Mouse (Mus musculus): ENCODE measurements around the gene Hps4. TPM values are rescaled to one million over a fixed set of nuclear protein-coding genes. Genes with fewer than 3 reads are reported as not detected.

The Hps4 gene
- polyA plus RNA-seq, 1 experiment from 2014 or later: 36.0 TPM

DNA sequence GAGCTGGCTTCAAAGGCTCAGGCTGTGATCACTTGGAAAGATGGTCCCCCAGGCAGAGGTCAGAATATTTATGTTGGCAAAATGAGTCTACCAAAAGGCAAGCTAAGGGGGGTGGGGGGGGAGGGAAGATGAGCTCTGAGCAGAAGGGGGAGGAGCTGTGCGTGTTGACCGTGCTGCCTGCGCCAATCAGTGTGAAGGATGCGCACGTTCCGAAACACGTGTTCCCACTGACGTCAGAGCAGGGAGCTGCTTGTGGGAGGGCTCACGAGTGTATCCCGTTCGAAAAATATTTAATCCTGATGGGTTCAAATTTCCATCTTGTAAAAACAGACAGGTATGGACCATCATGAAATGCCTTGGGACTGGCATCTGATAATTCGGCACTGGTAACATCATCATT lies 76.7 kb downstream of the Hps4 start:
- no peaks in the 10 kb centered on the region for H3K9me3 ChIP-seq (ENCODE audit: control insufficient read depth, low read length)
- H3K36me3 ChIP-seq (replicated peaks; ENCODE audit: control insufficient read depth, insufficient read depth): peaks cover 24% of the 10 kb centered on the region
- peak overlapping the region; percentile 24; the same call in 1 of the 2 replicates for H3K4me2 ChIP-seq (replicated peaks)
- 40% methylated on average over 12 of the region's 12 CpGs for WGBS
- no peak overlapping the region for H3K27ac ChIP-seq
- DNase-seq (ENCODE audit: low spot score) (no peak), ATAC-seq (ENCODE audit: low FRiP score) (no peak)
- no peaks in the 10 kb centered on the region for H3K27me3 ChIP-seq (ENCODE audit: control insufficient read depth, insufficient read depth, low read length)
- H3K9ac ChIP-seq: no peak overlapping the region
- 0 out of 2 replicates have a peak, but pooled peaks cover 6% of the 10 kb centered on the region for H3K4me1 ChIP-seq (replicated peaks; ENCODE audit: control insufficient read depth, insufficient read depth, low read length)
- H3K4me3 ChIP-seq (replicated peaks; ENCODE audit: low read length): no peak overlapping the region

DNA sequence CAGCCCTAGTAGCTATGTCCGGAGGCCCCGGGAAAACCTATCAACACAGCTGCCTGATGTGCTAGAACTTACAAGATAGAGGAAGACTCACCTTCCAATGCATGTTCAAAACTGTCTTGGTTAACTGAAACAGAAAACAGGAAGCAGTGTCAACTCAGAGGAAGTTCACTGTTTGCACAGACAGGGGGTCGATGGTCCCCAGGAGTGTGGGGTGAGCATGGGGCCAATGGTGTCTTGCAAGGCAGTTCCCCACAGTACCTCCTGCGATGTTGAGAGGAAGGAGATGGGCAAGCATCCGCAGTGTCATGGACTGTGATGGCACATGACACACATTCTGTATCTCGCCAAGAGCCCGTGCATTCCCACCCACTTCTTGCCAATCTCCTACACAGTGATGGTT lies 83.8 kb downstream of the Hps4 start:
- H3K9me3 ChIP-seq (ENCODE audit: control insufficient read depth, low read length): no peaks in the 10 kb centered on the region
- H3K4me1 ChIP-seq (replicated peaks; ENCODE audit: control insufficient read depth, insufficient read depth, low read length): no peaks in the 10 kb centered on the region
- ATAC-seq (ENCODE audit: low FRiP score) (no peak), DNase-seq (ENCODE audit: low spot score) (no peak)
- no peak overlapping the region for H3K27ac ChIP-seq
- 0 out of 2 replicates have a peak, but pooled peaks cover 8% of the 10 kb centered on the region for H3K27me3 ChIP-seq (ENCODE audit: control insufficient read depth, insufficient read depth, low read length)
- 92% methylated on average over 7 of the region's 7 CpGs for WGBS
- no peak overlapping the region for H3K9ac ChIP-seq
- no peak overlapping the region for H3K4me3 ChIP-seq (replicated peaks; ENCODE audit: low read length)
- H3K36me3 ChIP-seq (replicated peaks; ENCODE audit: control insufficient read depth, insufficient read depth): peaks cover 10% of the 10 kb centered on the region
- H3K4me2 ChIP-seq (replicated peaks): no peak overlapping the region

DNA sequence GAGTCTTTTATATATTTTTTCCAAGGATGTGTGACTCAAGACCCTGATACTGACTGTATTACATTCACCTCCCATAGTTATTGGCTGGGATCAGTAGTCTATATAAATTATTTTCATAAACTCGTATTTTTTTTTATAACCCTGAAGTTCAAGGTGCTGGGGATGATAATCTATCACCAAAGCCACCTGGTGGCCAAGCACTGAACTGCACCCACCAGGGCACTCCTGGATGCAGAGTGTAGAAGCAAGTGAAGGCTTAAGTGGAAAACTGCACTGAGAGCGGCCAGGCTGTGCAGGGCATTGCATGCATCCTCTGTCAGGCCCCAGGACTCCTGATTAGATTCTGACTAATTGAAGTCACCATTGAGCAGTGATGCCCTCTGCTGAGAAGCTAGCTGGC lies 84.4 kb downstream of the Hps4 start:
- Histone ChIP-seq H3K4me1 (replicated peaks; ENCODE audit: control insufficient read depth, insufficient read depth, low read length) (no peaks in the 10 kb centered on the region), H3K9ac (no peak overlapping the region), H3K4me3 (replicated peaks; ENCODE audit: low read length) (no peak overlapping the region), H3K27ac (no peak overlapping the region), H3K27me3 (ENCODE audit: control insufficient read depth, insufficient read depth, low read length) (peaks cover 14% of the 10 kb centered on the region; the same call in 1 of the 2 replicates), H3K9me3 (ENCODE audit: control insufficient read depth, low read length) (no peaks in the 10 kb centered on the region), H3K36me3 (replicated peaks; ENCODE audit: control insufficient read depth, insufficient read depth) (peaks cover 11% of the 10 kb centered on the region), H3K4me2 (replicated peaks) (no peak overlapping the region)
- DNase-seq (ENCODE audit: low spot score) (peak; percentile 84), ATAC-seq (ENCODE audit: low FRiP score) (no peak)
- 36% methylated on average over 2 of the region's 2 CpGs for WGBS

Other genes with a start within 250 kb of the Hps4 start
- 1.6 and 3.2 TPM in 2 replicates for gene Cryba4, start 90.6 kb upstream of the Hps4 start, polyA plus RNA-seq (2014; fragmentation: Nextera tagmentation; extraction: Ambion mirVana)
- gene Crybb1, start 87.3 kb upstream of the Hps4 start, polyA plus RNA-seq (2014; fragmentation: Nextera tagmentation; extraction: Ambion mirVana): 3.6 and 3.9 TPM in 2 replicates
- gene Tpst2, start 66.4 kb upstream of the Hps4 start, polyA plus RNA-seq (2014; fragmentation: Nextera tagmentation; extraction: Ambion mirVana): 29.0 and 30.4 TPM in 2 replicates
- 24.9 and 26.4 TPM in 2 replicates for gene Tfip11, start 16.7 kb upstream of the Hps4 start, polyA plus RNA-seq (2014; fragmentation: Nextera tagmentation; extraction: Ambion mirVana)
- 60.4 and 62.5 TPM in 2 replicates for gene Srrd, start within 50 bp of the Hps4 start, polyA plus RNA-seq (2014; fragmentation: Nextera tagmentation; extraction: Ambion mirVana)
- gene Gm6583, start 12.9 kb downstream of the Hps4 start, polyA plus RNA-seq (2014; fragmentation: Nextera tagmentation; extraction: Ambion mirVana): 0.13 and 0.14 TPM in 2 replicates
- gene Asphd2, start 51.8 kb downstream of the Hps4 start, polyA plus RNA-seq (2014; fragmentation: Nextera tagmentation; extraction: Ambion mirVana): 79.3 and 85.9 TPM in 2 replicates
- gene Gm6588, start 106.3 kb downstream of the Hps4 start, polyA plus RNA-seq (2014; fragmentation: Nextera tagmentation; extraction: Ambion mirVana): 0.23 and 0.29 TPM in 2 replicates
- gene Sez6l, start 234.1 kb downstream of the Hps4 start, polyA plus RNA-seq (2014; fragmentation: Nextera tagmentation; extraction: Ambion mirVana): 35.5 and 38.0 TPM in 2 replicates

Data from hindbrain, embryonic 14.5 days (tissue).